Mouse (Mus musculus) neural tube, embryonic 14.5 days (tissue): ENCODE data around the gene Tcp11. TPM values are rescaled to one million over a fixed set of nuclear protein-coding genes. Genes with fewer than 3 reads are reported as not detected.
A peak's percentile ranks its signal among the peaks of the same experiment; 100 is the strongest.

Experiments
- ATAC-seq: fragments of 200-750 bp; cut with Nextera tagmentation; 2 replicates; pipeline ENCODE4 v1.8.0; 2017; ENCODE audit warnings: low read depth, mild to moderate bottlenecking, moderate TSS enrichment, moderate library complexity
- H3K27ac ChIP-seq: fragments of 300-500 bp; sonication (generic); 2 replicates; pipeline ENCODE4 v1.5.1; 2014; ENCODE audit warnings: low read depth, mild to moderate bottlenecking, control low read depth, low read length, moderate library complexity, mixed read lengths
- H3K27me3 ChIP-seq: fragments of 300-500 bp; sonication (generic); 2 replicates; pipeline ENCODE4 v1.6.1; 2014; ENCODE audit warnings: low read length; ENCODE audit not compliant: control insufficient read depth, insufficient read depth
- H3K36me3 ChIP-seq: fragments of 300-500 bp; sonication (generic); 2 replicates; pipeline ENCODE4 v1.6.1; 2014; ENCODE audit warnings: low read length, mixed read lengths; ENCODE audit not compliant: control insufficient read depth, insufficient read depth
- H3K4me1 ChIP-seq: fragments of 300-500 bp; sonication (generic); 2 replicates; pipeline ENCODE4 v1.6.1; 2014; ENCODE audit warnings: low read length; ENCODE audit not compliant: control insufficient read depth, insufficient read depth
- H3K4me2 ChIP-seq: fragments of 300-500 bp; sonication (generic); 2 replicates; pipeline ENCODE4 v1.6.1; 2014; ENCODE audit warnings: mild to moderate bottlenecking, low read depth, low read length, control low read depth
- H3K4me3 ChIP-seq: fragments of 300-500 bp; sonication (generic); 2 replicates; pipeline ENCODE4 v1.5.1; 2014; ENCODE audit warnings: low read depth, low read length, control low read depth, mixed read lengths
- H3K9ac ChIP-seq: fragments of 300-500 bp; sonication (generic); replicated peaks from 2 replicates; pipeline ENCODE4 v1.6.1; 2014; ENCODE audit warnings: low read depth, mild to moderate bottlenecking, control low read depth, low read length, mixed read lengths
- H3K9me3 ChIP-seq: fragments of 300-500 bp; sonication (generic); 2 replicates; pipeline ENCODE4 v1.6.1; 2016; ENCODE audit warnings: low read length; ENCODE audit not compliant: control insufficient read depth
- WGBS: fragments of 180-500 bp; shearing (Covaris S2); extraction: QIAGEN DNeasy Blood & Tissue Kit; methylation state at CpG from one replicate; pipeline ENCODE4 v1.1.7; 2014; 5-methylcytosine and 5-hydroxymethylcytosine counted together
- polyA plus RNA-seq: library from polyadenylated mRNA; unstranded; fragments of >200 nt; fragmentation: Nextera tagmentation; extraction: Ambion mirVana; gene quantifications from 2 replicates; pipeline ENCODE4 v1.2.1, GENCODE M21; 2014

The Tcp11 gene
- polyA plus RNA-seq, 1 experiment from 2014 or later = 0.79 TPM

- WGBS = 82% methylated on average over 3 of the region's 3 CpGs
- Histone ChIP-seq H3K4me2 (no peak overlapping the region), H3K9me3 (no peaks in the 10 kb centered on the region), H3K9ac (no peak overlapping the region), H3K27me3 (no peaks in the 10 kb centered on the region), H3K4me1 (no peaks in the 10 kb centered on the region), H3K36me3 (no peaks in the 10 kb centered on the region), H3K27ac (no peak overlapping the region), H3K4me3 (no peak overlapping the region)
- ATAC-seq = no peak
These were observed 13.4 kb upstream of the Tcp11 start for GRCm38 (mm10) chr17:28093837-28094236.

GRCm38 (mm10) chr17:28092297-28092696 lies 11.9 kb upstream of the Tcp11 start:
- 92% methylated on average over 2 of the region's 2 CpGs for WGBS
- no peak overlapping the region for H3K4me3 ChIP-seq
- no peak for ATAC-seq

GRCm38 (mm10) chr17:28088718-28089117 lies 8.3 kb upstream of the Tcp11 start:
- H3K27ac ChIP-seq = no peak overlapping the region
- H3K4me1 ChIP-seq = no peaks in the 10 kb centered on the region
- ATAC-seq = no peak
- no peak overlapping the region for H3K4me2 ChIP-seq
- H3K27me3 ChIP-seq = no peaks in the 10 kb centered on the region
- H3K36me3 ChIP-seq = no peaks in the 10 kb centered on the region
- H3K9ac ChIP-seq = no peak overlapping the region
- no peaks in the 10 kb centered on the region for H3K9me3 ChIP-seq
- WGBS = 95% methylated on average over 6 of the region's 6 CpGs
- H3K4me3 ChIP-seq = no peak overlapping the region

More at GRCm38 (mm10) chr17:28092297-28092696, 11.9 kb upstream of the Tcp11 start:
- H3K4me2 ChIP-seq = no peak overlapping the region
- no peaks in the 10 kb centered on the region for H3K36me3 ChIP-seq
- H3K27ac ChIP-seq = no peak overlapping the region
- H3K27me3 ChIP-seq = no peaks in the 10 kb centered on the region
- H3K4me1 ChIP-seq = no peaks in the 10 kb centered on the region
- no peak overlapping the region for H3K9ac ChIP-seq
- no peaks in the 10 kb centered on the region for H3K9me3 ChIP-seq

DNA sequence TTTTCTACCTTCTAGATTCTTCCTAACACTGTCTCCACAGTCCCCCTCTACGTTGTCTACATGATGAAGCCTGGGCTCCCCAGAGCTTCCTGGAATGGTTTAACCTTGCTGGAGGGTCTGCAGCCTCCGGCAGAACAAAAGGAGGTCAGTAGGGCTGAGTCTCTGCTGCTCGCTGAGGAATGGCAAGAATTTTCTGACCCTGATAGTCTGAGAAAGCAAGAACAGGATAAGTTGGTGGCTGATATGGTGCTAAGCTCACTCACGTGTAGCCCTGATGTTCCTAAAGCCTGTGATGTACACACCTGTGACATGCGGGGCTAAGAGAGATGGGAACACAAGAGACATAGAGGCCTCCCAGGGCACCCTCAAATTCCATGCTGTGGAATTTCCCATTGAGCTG lies 7.0 kb upstream of the Tcp11 start:
- Histone ChIP-seq H3K4me1 (no peaks in the 10 kb centered on the region), H3K9ac (no peak overlapping the region), H3K36me3 (no peaks in the 10 kb centered on the region), H3K27ac (no peak overlapping the region), H3K4me2 (no peak overlapping the region), H3K27me3 (no peaks in the 10 kb centered on the region), H3K4me3 (no peak overlapping the region), H3K9me3 (no peaks in the 10 kb centered on the region)
- ATAC-seq = no peak
- WGBS = 30% methylated on average over 5 of the region's 5 CpGs

DNA sequence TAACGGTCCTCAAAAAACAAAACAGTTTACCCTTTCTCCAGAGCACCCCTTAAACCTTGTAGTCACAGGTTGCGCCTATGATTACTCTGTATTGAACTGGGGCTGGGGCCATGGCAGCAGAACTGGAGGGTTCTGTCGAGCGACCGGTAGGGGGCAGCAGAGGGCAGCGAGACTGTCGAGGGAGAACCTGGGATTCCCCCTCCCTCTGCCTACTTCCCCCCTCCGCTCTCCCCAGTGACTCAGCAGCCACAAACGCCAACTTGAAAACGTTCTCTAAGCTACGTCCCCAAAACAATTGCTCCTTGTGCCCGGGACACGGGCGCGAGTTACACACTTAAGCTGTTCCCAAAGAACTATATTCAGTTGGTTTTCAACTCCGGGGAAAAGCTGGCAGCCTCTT lies 4.5 kb upstream of the Tcp11 start:
- Histone ChIP-seq H3K36me3 (no peaks in the 10 kb centered on the region), H3K9ac (no peak overlapping the region), H3K27me3 (no peaks in the 10 kb centered on the region), H3K4me2 (peak overlapping the region; percentile 34; the same call in 1 of the 2 replicates), H3K4me1 (no peaks in the 10 kb centered on the region), H3K9me3 (no peaks in the 10 kb centered on the region), H3K27ac (no peak overlapping the region), H3K4me3 (no peak overlapping the region)
- WGBS = 2% methylated on average over 16 of the region's 16 CpGs
- ATAC-seq = no peak; the same call in 1 of the 2 replicates

DNA sequence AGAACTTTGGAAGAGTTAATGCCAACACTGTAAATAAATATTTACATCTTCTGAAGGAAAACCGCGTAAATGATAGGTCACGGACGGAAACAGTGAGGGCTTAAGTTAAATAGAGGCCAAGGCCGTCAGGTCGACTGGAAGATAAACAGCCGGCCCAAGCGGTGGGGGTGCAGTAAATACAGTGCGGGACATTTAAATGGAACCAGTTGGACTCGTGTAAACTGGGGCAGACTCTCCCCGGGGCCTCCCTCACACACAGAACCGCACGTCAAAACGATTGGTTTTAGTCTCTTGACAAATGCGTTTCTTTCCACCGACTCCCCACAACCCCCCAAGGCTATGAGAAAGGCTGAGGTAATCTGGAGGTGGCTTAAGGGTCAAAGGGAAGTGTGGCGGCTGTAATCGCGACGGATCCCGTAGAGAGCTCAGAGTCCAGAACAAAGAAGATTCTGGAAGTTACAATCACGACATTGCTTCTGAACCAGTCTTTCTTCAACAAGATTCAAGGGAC lies 4.0 kb upstream of the Tcp11 start:
- no peak overlapping the region for H3K4me2 ChIP-seq

GRCm38 (mm10) chr17:28082863-28083262 lies 2.4 kb upstream of the Tcp11 start:
- WGBS = 72% methylated on average over 13 of the region's 13 CpGs
- 0 out of 2 replicates have a peak, but pooled peaks cover 2% of the 10 kb centered on the region for H3K27me3 ChIP-seq

More for the DNA sequence above, 4.0 kb upstream of the Tcp11 start:
- Histone ChIP-seq H3K27ac (no peak overlapping the region), H3K36me3 (no peaks in the 10 kb centered on the region), H3K27me3 (0 out of 2 replicates have a peak, but pooled peaks cover 2% of the 10 kb centered on the region), H3K4me1 (no peaks in the 10 kb centered on the region), H3K9me3 (no peaks in the 10 kb centered on the region), H3K9ac (no peak overlapping the region), H3K4me3 (no peak overlapping the region)
- 23% methylated on average over 22 of the region's 22 CpGs for WGBS
- ATAC-seq = no peak

GRCm38 (mm10) chr17:28081856-28082255 lies 1.4 kb upstream of the Tcp11 start:
- WGBS = 90% methylated on average over 7 of the region's 7 CpGs
- no peak for ATAC-seq
- no peak overlapping the region for H3K4me3 ChIP-seq
- no peaks in the 10 kb centered on the region for H3K36me3 ChIP-seq
- 0 out of 2 replicates have a peak, but pooled peaks cover 2% of the 10 kb centered on the region for H3K27me3 ChIP-seq
- no peaks in the 10 kb centered on the region for H3K9me3 ChIP-seq
- no peak overlapping the region for H3K27ac ChIP-seq
- H3K9ac ChIP-seq = no peak overlapping the region
- H3K4me2 ChIP-seq = no peak overlapping the region
- H3K4me1 ChIP-seq = no peaks in the 10 kb centered on the region

More at GRCm38 (mm10) chr17:28082863-28083262, 2.4 kb upstream of the Tcp11 start:
- Histone ChIP-seq H3K4me3 (no peak overlapping the region), H3K4me1 (no peaks in the 10 kb centered on the region), H3K27ac (no peak overlapping the region), H3K36me3 (no peaks in the 10 kb centered on the region), H3K9me3 (no peaks in the 10 kb centered on the region), H3K4me2 (no peak overlapping the region), H3K9ac (no peak overlapping the region)
- ATAC-seq = no peak

GRCm38 (mm10) chr17:28081385-28081784 lies 946 bp upstream of the Tcp11 start:
- Histone ChIP-seq H3K27me3 (0 out of 2 replicates have a peak, but pooled peaks cover 2% of the 10 kb centered on the region), H3K9ac (no peak overlapping the region), H3K4me2 (no peak overlapping the region), H3K36me3 (no peaks in the 10 kb centered on the region), H3K27ac (no peak overlapping the region), H3K4me3 (no peak overlapping the region), H3K4me1 (no peaks in the 10 kb centered on the region), H3K9me3 (no peaks in the 10 kb centered on the region)
- ATAC-seq = no peak
- 54% methylated on average over 9 of the region's 9 CpGs for WGBS
